8 mouse cellular contexts compared by ENCODE assay signal in genomic region chr1:39030108-39030507, GRCm38 (mm10). TPM values are rescaled to one million over a fixed set of nuclear protein-coding genes. Genes with fewer than 3 reads are reported as not detected.
DNase-seq lines count a peak whose midpoint lies in the region; ATAC-seq lines count a peak whose summit lies in the region.

No protein-coding gene starts in this region.

- peaks cover 8% of the 10 kb centered on the region for H3K27me3 ChIP-seq in heart, embryonic 12.5 days (replicated peaks)
- peaks cover 18% of the 10 kb centered on the region; the same call in 1 of the 2 replicates for H3K27me3 ChIP-seq in hindbrain, embryonic 13.5 days

- H3K4me3 ChIP-seq in heart, embryonic 12.5 days: peak overlapping the region; percentile 32
- H3K4me3 ChIP-seq in hindbrain, embryonic 13.5 days: no peak overlapping the region

- no peak for DNase-seq in heart, postnatal 14 days
- DNase-seq in c-Kit-positive CD71-negative TER-119-negative erythroid progenitor cells, embryonic 14.5 days (ENCODE audit: low read depth): peak; percentile 12
- peak; percentile 25 for DNase-seq in mesoderm, embryonic 11.5 days (ENCODE audit: low read depth, low spot score)
- no peak for DNase-seq in cerebellum, postnatal 25 days
- DNase-seq in right cerebral cortex, adult 18-20 months: no peak
- no peak for DNase-seq in spleen, adult 12 weeks (ENCODE audit: low spot score)

- intact Hi-C loops in heart, postnatal 14 days (cut with DNase I): no loop called here

- no peak for ATAC-seq in heart, embryonic 12.5 days (ENCODE audit: insufficient number of reproducible peaks, low FRiP score)
- no peak for ATAC-seq in hindbrain, embryonic 13.5 days (ENCODE audit: low FRiP score)

- no peaks in the 10 kb centered on the region; the same call in 1 of the 2 replicates for H3K9me3 ChIP-seq in heart, embryonic 12.5 days (replicated peaks)
- no peaks in the 10 kb centered on the region for H3K9me3 ChIP-seq in hindbrain, embryonic 13.5 days

- H3K4me1 ChIP-seq in heart, embryonic 12.5 days (replicated peaks): peaks cover 6% of the 10 kb centered on the region
- peaks cover 8% of the 10 kb centered on the region; the same call in 1 of the 2 replicates for H3K4me1 ChIP-seq in hindbrain, embryonic 13.5 days (replicated peaks)

- H3K27ac ChIP-seq in heart, embryonic 12.5 days (ENCODE audit: poor library complexity, severe bottlenecking): no peak overlapping the region
- no peak overlapping the region for H3K27ac ChIP-seq in hindbrain, embryonic 13.5 days

- 11% methylated on average over 7 of the region's 7 CpGs for WGBS in heart, embryonic 12.5 days
- 13% methylated on average over 7 of the region's 7 CpGs for WGBS in hindbrain, embryonic 13.5 days

- peak overlapping the region; percentile 20; the same call in 1 of the 2 replicates for H3K9ac ChIP-seq in heart, embryonic 12.5 days
- no peak overlapping the region for H3K9ac ChIP-seq in hindbrain, embryonic 13.5 days

- H3K4me2 ChIP-seq in heart, embryonic 12.5 days: peak overlapping the region; percentile 64
- H3K4me2 ChIP-seq in hindbrain, embryonic 13.5 days: peak overlapping the region; percentile 43

- no peaks in the 10 kb centered on the region for H3K36me3 ChIP-seq in heart, embryonic 12.5 days
- no peaks in the 10 kb centered on the region for H3K36me3 ChIP-seq in hindbrain, embryonic 13.5 days

RNA-seq across cellular contexts. Expression of gene Pdcl3, which starts 44.7 kb away (rescaled TPM):
- 149 and 168 TPM in 2 replicates for polyA plus RNA-seq in heart, embryonic 12.5 days (2016; fragmentation: Nextera tagmentation; extraction: Ambion mirVana)
- total RNA-seq in heart, postnatal 14 days (2021): 10 to 100 TPM; 60.0 to 74.5 TPM
- polyA plus RNA-seq in hindbrain, embryonic 13.5 days (2015; fragmentation: Nextera tagmentation; extraction: Ambion mirVana): 157 and 169 TPM in 2 replicates

Comparison
In these comparisons a context has a peak if more than half of its experiments do, and no peak if none do; other contexts are left out.
1. DNase-seq: peak in c-Kit-positive CD71-negative TER-119-negative erythroid progenitor cells, embryonic 14.5 days (single experiment) and mesoderm, embryonic 11.5 days (single experiment); none in heart, postnatal 14 days (0 of 2), cerebellum, postnatal 25 days (0 of 2), right cerebral cortex, adult 18-20 months (single experiment) and spleen, adult 12 weeks (single experiment).